Mouse (Mus musculus): ENCODE results near the gene Mdh1b. TPM values are rescaled to one million over a fixed set of nuclear protein-coding genes. Genes with fewer than 3 reads are reported as not detected.

The Mdh1b gene
- polyA plus RNA-seq, 1 experiment, result not detected

DNA sequence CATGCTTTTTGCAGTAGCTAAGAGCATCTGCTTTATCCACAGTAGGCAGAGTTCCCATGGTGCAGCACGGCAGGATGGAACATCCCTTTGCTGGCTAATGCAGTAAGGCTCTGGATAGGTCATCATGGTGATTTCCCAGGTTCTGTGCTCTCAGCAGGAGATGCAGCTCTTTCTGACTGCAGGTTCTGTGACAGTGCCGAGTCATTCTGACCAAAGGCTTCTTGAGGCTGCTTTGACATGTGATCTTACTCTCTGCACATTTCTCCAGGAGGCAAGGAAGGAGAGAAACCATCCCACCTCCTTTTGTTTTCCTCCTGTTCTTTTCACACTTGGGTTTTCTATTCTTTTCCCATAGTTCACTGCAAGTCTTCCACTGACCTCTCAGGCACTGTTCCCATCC, 25.9 kb upstream of the Mdh1b start:
- no peak overlapping the region for H3K4me3 ChIP-seq (ENCODE audit: insufficient read depth, low read depth, low read length)
- 61% methylated on average over 2 of the region's 2 CpGs for WGBS
- no peak overlapping the region for H3K27ac ChIP-seq (ENCODE audit: insufficient read depth, low read depth, low read length)
- no peaks in the 10 kb centered on the region for H3K4me1 ChIP-seq (ENCODE audit: control insufficient read depth, insufficient read depth, low read length)
- no peak for TF ChIP-seq POLR2A (IDR thresholded peaks at IDR 0.05; ENCODE audit: insufficient read depth, low read depth, low read length)
- TF ChIP-seq CTCF (IDR thresholded peaks at IDR 0.05; ENCODE audit: insufficient read depth, low read depth, low read length), result no peak

DNA sequence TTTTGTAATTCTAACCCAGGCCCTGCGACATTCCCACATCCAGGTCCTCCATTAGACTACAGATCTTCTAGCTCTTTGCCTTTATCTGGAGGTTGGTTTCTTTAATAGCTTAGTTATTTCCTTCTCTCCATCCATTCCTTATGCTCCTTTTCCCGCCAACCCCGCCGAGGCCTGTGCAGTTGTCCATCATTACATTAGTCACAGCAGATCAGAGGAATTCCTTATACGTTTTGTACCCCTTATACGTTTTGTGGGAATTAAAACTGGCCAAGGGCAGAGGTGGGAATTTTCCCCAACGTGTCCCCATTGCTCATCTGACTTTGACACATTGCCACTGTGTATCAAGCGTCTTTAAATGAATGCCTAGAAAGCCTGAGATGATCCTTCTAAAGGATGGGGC, 322 bp downstream of the Mdh1b start:
- no peak for TF ChIP-seq POLR2A (IDR thresholded peaks at IDR 0.05; ENCODE audit: insufficient read depth, low read depth, low read length)
- TF ChIP-seq CTCF (IDR thresholded peaks at IDR 0.05; ENCODE audit: insufficient read depth, low read depth, low read length), result no peak
- Histone ChIP-seq H3K4me3 (ENCODE audit: insufficient read depth, low read depth, low read length) (peak overlapping the region; percentile 68), H3K4me1 (ENCODE audit: control insufficient read depth, insufficient read depth, low read length) (no peaks in the 10 kb centered on the region), H3K27ac (ENCODE audit: insufficient read depth, low read depth, low read length) (no peak overlapping the region)
- WGBS, result 46% methylated on average over 8 of the region's 8 CpGs

DNA sequence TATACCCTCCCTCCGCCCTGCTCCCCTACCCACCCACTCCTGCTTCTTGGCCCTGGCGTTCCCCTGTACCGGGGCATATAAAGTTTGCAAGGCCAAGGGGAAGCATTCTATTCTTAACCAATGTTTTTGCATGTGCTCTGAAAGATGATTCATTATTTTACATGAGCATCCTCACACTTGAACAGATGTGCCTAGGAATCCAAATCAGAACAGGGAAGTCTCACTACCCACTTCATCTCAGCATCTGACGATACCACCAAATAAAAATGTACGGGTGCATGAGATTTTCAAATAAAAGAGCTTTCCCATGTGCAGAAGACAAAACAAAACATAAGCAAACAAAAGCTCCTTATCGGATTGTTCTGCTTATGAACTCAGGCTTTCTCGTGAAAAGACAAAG, 10.0 kb downstream of the Mdh1b start:
- Histone ChIP-seq H3K27ac (ENCODE audit: insufficient read depth, low read depth, low read length) (no peak overlapping the region), H3K4me3 (ENCODE audit: insufficient read depth, low read depth, low read length) (no peak overlapping the region), H3K4me1 (ENCODE audit: control insufficient read depth, insufficient read depth, low read length) (no peaks in the 10 kb centered on the region)
- 77% methylated on average over 7 of the region's 7 CpGs for WGBS
- no peak for TF ChIP-seq CTCF (IDR thresholded peaks at IDR 0.05; ENCODE audit: insufficient read depth, low read depth, low read length)
- no peak for TF ChIP-seq POLR2A (IDR thresholded peaks at IDR 0.05; ENCODE audit: insufficient read depth, low read depth, low read length)

DNA sequence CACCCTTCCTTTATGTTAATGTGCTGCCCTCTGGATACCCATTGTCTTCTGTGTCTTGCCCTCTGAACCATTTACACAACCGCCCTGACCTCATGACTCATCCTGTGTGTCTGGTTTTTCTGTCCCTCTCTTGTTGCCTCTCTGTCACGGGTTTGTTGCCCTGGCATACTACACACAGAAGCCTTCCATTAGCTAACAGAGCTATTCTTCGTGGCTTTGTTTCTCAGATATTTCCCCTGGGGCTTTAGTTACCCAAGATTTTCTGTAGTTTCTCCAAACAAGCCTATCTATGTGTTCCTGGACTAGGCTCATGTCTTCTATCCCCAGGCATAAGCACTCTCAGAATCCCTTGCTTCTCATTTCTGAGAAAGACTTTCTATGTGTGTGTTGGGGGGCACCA, 21.2 kb downstream of the Mdh1b start:
- no peak overlapping the region for H3K27ac ChIP-seq (ENCODE audit: insufficient read depth, low read depth, low read length)
- WGBS, result 80% methylated on average over 3 of the region's 3 CpGs
- no peaks in the 10 kb centered on the region for H3K4me1 ChIP-seq (ENCODE audit: control insufficient read depth, insufficient read depth, low read length)
- TF ChIP-seq CTCF (IDR thresholded peaks at IDR 0.05; ENCODE audit: insufficient read depth, low read depth, low read length) (no peak), POLR2A (IDR thresholded peaks at IDR 0.05; ENCODE audit: insufficient read depth, low read depth, low read length) (no peak)
- no peak overlapping the region for H3K4me3 ChIP-seq (ENCODE audit: insufficient read depth, low read depth, low read length)

DNA sequence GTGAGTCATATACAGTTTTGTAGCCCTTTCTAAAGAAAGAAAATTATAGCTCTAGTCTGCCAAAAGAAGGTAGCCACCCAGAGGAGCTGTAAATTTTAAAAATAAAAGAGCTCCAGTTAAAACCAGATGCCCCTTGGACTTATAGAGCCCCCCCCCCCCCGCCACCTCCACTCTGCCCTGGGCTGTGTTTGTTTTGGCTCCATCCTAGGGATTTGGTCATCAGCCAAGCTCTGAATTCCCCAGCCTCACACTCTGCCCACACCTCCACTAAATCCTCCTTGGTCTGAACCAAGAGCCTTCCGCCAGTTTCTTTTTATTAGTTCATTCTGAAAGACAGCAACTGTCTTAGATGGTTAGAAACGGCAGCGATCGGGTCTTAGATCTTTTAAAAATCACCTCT, 24.4 kb downstream of the Mdh1b start:
- TF ChIP-seq POLR2A (IDR thresholded peaks at IDR 0.05; ENCODE audit: insufficient read depth, low read depth, low read length) (no peak), CTCF (IDR thresholded peaks at IDR 0.05; ENCODE audit: insufficient read depth, low read depth, low read length) (no peak)
- no peak overlapping the region for H3K4me3 ChIP-seq (ENCODE audit: insufficient read depth, low read depth, low read length)
- no peak overlapping the region for H3K27ac ChIP-seq (ENCODE audit: insufficient read depth, low read depth, low read length)
- WGBS, result 24% methylated on average over 5 of the region's 5 CpGs
- no peaks in the 10 kb centered on the region for H3K4me1 ChIP-seq (ENCODE audit: control insufficient read depth, insufficient read depth, low read length)

DNA sequence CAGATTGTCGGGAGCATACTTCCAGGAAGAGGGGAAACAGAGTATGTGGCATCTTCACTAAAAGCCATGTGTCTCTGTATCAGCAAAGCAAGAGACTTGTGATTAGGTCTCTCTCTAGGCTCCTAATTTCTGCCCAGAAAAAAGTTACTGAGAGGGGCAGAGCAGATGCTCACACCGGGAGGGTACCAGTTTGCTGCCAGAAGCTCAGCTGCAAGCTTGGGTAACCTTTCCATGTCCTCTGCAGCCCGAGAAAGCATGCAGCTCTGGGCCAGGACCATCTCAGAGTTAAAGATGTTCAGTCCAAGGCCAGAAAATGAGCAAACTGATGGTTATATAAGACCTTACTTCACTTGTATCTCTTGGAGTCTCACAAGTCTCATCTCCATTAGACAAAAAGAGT, 33.3 kb downstream of the Mdh1b start:
- TF ChIP-seq CTCF (IDR thresholded peaks at IDR 0.05; ENCODE audit: insufficient read depth, low read depth, low read length) (no peak), POLR2A (IDR thresholded peaks at IDR 0.05; ENCODE audit: insufficient read depth, low read depth, low read length) (no peak)
- 77% methylated on average over 3 of the region's 3 CpGs for WGBS
- H3K27ac ChIP-seq (ENCODE audit: insufficient read depth, low read depth, low read length), result no peak overlapping the region

DNA sequence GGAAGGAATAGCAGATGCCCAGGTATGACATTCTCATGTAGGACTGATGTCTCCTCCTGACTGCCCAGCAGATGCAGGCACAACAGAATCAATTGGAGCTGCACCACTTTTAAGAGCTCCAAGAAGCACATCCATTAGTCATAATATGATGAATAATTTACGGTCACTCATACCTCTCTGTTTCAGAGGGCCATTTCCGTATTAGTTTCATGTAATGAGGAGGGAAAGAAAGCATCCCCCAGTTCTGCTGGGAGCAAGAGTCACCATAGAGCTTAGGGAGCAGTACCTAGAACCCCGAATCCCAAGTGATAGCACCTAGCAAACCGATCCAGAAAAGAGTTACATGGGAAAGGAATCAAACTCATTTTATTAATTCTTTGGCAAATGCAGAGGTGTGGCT, 43.3 kb downstream of the Mdh1b start, which contains the start of gene Dytn:
Gene Dytn, minus strand, starts transcription at position 101 of the 400 bp plus-strand sequence.
- no peak within 1 kb of the TSS for H3K27ac ChIP-seq (ENCODE audit: insufficient read depth, low read depth, low read length)
- TF ChIP-seq CTCF (IDR thresholded peaks at IDR 0.05; ENCODE audit: insufficient read depth, low read depth, low read length), result no peak
- TF ChIP-seq POLR2A (IDR thresholded peaks at IDR 0.05; ENCODE audit: insufficient read depth, low read depth, low read length), result no peak
- H3K4me1 ChIP-seq (ENCODE audit: control insufficient read depth, insufficient read depth, low read length), result no peaks in the 10 kb centered on the region
- 87% methylated on average over 4 of the region's 4 CpGs for WGBS
- no peak within 1 kb of the TSS for H3K4me3 ChIP-seq (ENCODE audit: insufficient read depth, low read depth, low read length)

More for the DNA sequence above, 33.3 kb downstream of the Mdh1b start:
- Histone ChIP-seq H3K4me3 (ENCODE audit: insufficient read depth, low read depth, low read length) (no peak overlapping the region), H3K4me1 (ENCODE audit: control insufficient read depth, insufficient read depth, low read length) (no peaks in the 10 kb centered on the region)

DNA sequence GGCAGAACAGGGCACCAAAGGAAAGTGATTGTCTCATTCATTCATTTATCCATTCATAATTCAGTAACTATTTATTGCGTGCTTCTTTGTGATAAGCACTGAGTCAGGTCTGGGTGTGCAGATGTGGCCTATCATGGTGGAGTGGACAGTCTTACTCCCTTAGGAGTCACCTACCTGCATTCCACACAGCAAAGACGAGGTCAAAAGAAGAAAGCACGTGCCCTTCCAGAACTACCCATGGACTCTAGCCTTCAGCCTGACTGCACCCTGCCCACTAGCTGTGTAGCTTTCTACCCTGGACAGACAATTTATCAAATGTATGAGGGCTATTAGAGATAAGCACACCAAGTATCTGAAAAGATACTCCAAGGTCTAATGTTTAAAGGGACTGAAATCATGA, 54.1 kb downstream of the Mdh1b start:
- Histone ChIP-seq H3K4me1 (ENCODE audit: control insufficient read depth, insufficient read depth, low read length) (no peaks in the 10 kb centered on the region), H3K4me3 (ENCODE audit: insufficient read depth, low read depth, low read length) (no peak overlapping the region), H3K27ac (ENCODE audit: insufficient read depth, low read depth, low read length) (no peak overlapping the region)
- WGBS, result 88% methylated on average over 3 of the region's 3 CpGs
- no peak for TF ChIP-seq CTCF (IDR thresholded peaks at IDR 0.05; ENCODE audit: insufficient read depth, low read depth, low read length)
- TF ChIP-seq POLR2A (IDR thresholded peaks at IDR 0.05; ENCODE audit: insufficient read depth, low read depth, low read length), result no peak

DNA sequence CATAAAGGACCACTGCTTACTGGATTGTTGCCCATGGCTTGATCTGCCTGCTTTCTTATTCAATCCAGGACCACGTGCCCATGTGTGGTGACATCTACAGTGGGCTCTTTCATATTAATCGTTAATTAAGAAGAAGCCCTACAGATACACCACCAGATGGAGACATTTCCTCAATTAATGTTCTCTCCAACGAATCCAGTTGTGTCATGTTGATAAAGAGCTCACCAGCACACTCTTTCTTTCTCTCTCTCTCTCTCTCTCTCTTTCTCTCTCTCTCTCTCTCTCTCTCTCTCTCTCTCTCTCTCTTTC, 61.3 kb downstream of the Mdh1b start:
- Histone ChIP-seq H3K4me3 (ENCODE audit: insufficient read depth, low read depth, low read length) (no peak overlapping the region), H3K4me1 (ENCODE audit: control insufficient read depth, insufficient read depth, low read length) (0 out of 2 replicates have a peak, but pooled peaks cover 2% of the 10 kb centered on the region), H3K27ac (ENCODE audit: insufficient read depth, low read depth, low read length) (no peak overlapping the region)
- 0% methylated on average over 3 of the region's 3 CpGs for WGBS
- no peak for TF ChIP-seq CTCF (IDR thresholded peaks at IDR 0.05; ENCODE audit: insufficient read depth, low read depth, low read length)
